Mouse (Mus musculus) splenic B cell, adult 2 months (primary cell): Measurements from ENCODE around the gene Nop56.

Source experiments
- DNase-seq: peaks from one replicate; pipeline ENCODE4 v3.0.0-alpha.2; 2011; ENCODE audit warnings: low read depth, low spot score
- H3K27me3 ChIP-seq: 2 replicates; pipeline ENCODE4 v1.6.1; 2012; ENCODE audit warnings: mild to moderate bottlenecking, low read length, moderate library complexity, mixed read lengths; ENCODE audit not compliant: control insufficient read depth, poor library complexity, insufficient read depth, severe bottlenecking
- H3K36me3 ChIP-seq: 2 replicates; pipeline ENCODE4 v1.6.1; 2012; ENCODE audit warnings: mild to moderate bottlenecking, low read length, moderate library complexity, mixed read lengths; ENCODE audit not compliant: control insufficient read depth, poor library complexity, insufficient read depth, severe bottlenecking

The Nop56 gene

DNA sequence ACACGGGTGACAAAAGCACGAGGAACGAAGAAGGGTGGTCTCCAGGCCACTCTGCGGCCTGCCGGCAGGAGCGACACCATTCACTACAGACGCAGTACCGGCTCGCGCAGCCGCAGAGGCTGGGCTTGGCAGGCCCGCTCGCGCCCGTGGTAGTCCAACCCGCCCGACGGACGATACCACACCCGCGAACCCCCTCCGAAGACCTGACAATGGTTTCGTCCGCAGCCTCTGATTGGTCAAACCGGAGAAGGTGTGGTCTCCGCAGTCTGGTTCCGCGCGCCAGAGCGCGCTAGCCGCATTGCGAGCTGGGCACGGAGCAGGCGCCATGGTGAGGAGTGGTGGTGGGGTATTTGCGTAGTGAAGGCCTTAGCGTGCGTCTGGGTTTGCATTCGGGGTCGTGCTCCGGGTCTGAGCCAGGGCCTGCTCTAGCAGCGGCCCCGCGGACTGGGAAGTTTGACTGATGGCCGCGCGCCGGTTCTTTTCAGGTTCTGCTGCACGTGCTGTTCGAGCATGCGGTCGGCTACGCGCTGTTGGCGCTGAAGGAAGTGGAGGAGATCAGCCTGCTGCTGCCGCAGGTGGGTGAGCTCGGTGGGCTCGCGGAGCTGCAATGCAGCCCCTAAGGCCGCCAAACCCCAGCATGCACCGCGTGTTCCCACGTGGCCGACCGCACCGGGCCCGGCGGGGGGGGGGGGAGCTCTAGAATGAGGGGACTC, at the start of gene Nop56:
TSS of gene Nop56 (plus strand) at position 282 of the 713 bp plus-strand sequence.
- peaks cover 25% of the 10 kb centered on the region for H3K36me3 ChIP-seq
- H3K27me3 ChIP-seq = no peaks in the 10 kb centered on the region
- peak; percentile 99 for DNase-seq

GRCm38 (mm10) chr2:130246912-130247311, 27.3 kb upstream of the Nop56 start:
- Histone ChIP-seq H3K36me3 (no peaks in the 10 kb centered on the region), H3K27me3 (no peaks in the 10 kb centered on the region)
- peak; percentile 55 for DNase-seq

- H3K27me3 ChIP-seq = no peaks in the 10 kb centered on the region
- DNase-seq = no peak
- H3K36me3 ChIP-seq = no peaks in the 10 kb centered on the region
Measured at GRCm38 (mm10) chr2:130248226-130248625, 26.0 kb upstream of the Nop56 start.

- H3K27me3 ChIP-seq = no peaks in the 10 kb centered on the region
Measured at GRCm38 (mm10) chr2:130256762-130257161, 17.5 kb upstream of the Nop56 start.

DNA sequence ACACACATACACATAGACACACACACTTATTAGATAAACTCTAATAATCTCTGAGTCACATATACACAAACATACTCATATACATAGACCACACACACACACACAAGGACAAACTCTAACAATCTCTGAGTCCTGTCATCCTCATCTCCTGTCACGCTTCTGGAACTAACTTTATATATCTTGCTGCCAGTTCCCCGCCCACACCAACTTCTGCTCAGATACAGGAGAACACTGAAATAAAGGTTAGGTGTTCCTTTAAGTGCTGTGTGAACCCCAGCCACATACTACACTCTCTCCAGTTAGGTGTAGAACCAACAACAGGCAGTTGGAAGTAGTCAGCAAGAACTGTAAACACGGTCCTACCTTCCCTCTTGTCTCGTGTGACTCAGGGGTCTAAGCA, 13.4 kb upstream of the Nop56 start:
- Histone ChIP-seq H3K36me3 (no peaks in the 10 kb centered on the region), H3K27me3 (no peaks in the 10 kb centered on the region)
- no peak for DNase-seq

More at GRCm38 (mm10) chr2:130256762-130257161, 17.5 kb upstream of the Nop56 start:
- no peaks in the 10 kb centered on the region for H3K36me3 ChIP-seq
- DNase-seq = no peak

DNA sequence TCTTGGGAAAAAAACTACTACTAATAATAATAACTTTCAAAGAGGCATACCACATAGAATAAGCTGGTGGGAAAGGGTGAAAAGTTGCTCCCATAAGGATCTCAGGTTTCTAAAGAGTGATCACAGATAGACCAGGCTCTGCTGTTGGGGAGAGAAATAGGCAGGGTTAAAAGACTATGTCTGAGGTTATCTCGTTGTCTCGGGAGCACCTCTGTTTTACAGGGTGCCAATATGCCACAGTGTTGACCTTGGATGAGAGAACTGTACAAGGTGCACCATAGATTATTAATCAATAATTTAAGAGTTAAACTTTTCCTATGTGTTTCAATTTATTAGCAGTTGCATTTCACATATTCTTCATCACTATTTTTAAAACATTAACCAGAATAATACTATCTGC, 12.3 kb upstream of the Nop56 start:
- Histone ChIP-seq H3K27me3 (no peaks in the 10 kb centered on the region), H3K36me3 (no peaks in the 10 kb centered on the region)
- no peak for DNase-seq

- DNase-seq = no peak
- H3K36me3 ChIP-seq = no peaks in the 10 kb centered on the region
- no peaks in the 10 kb centered on the region for H3K27me3 ChIP-seq
Measured at GRCm38 (mm10) chr2:130262398-130262797, 11.8 kb upstream of the Nop56 start.

DNA sequence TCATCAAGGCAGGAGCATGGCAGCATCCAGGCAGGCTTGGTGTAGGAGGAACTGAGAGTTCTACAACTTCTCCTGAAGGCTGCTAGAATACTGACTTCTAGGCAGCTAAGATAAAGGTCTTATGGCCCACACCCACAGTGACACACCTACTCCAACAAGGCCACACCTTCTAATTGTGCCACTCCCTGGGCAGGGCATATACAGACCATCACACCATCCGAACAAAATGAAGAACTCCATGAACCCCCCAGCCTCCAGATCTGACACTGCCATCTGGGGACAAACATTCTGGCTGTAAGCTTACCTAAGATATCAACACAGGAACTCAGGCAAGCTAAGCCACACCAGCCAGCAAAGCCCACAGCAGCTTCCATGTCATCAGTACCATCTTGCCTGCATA, 8.7 kb upstream of the Nop56 start:
- no peak for DNase-seq
- Histone ChIP-seq H3K27me3 (no peaks in the 10 kb centered on the region), H3K36me3 (no peaks in the 10 kb centered on the region)

- Histone ChIP-seq H3K27me3 (no peaks in the 10 kb centered on the region), H3K36me3 (no peaks in the 10 kb centered on the region)
- no peak for DNase-seq
Measured at GRCm38 (mm10) chr2:130268074-130268473, 6.2 kb upstream of the Nop56 start.

DNA sequence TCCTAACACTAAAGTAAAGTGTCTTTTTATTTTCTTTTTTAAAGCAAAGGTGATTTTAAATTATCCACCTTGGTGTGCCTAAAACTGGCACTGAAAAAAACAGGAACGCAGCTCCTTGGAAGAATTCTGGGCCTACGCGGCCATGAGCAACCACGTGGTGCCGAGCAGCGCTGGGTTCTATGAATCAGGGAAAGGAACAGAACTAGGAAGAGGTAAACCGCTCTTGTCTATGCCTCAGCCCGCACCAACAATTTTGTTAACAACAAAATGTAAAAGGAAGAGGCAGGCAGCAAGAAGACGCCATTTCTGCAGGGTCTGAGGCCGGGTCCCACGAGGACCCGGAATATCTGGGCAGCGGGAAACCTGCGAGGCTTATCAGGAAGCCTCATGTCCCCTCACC, 498 bp upstream of the Nop56 start:
- DNase-seq = no peak
- Histone ChIP-seq H3K27me3 (no peaks in the 10 kb centered on the region), H3K36me3 (peaks cover 24% of the 10 kb centered on the region)

DNA sequence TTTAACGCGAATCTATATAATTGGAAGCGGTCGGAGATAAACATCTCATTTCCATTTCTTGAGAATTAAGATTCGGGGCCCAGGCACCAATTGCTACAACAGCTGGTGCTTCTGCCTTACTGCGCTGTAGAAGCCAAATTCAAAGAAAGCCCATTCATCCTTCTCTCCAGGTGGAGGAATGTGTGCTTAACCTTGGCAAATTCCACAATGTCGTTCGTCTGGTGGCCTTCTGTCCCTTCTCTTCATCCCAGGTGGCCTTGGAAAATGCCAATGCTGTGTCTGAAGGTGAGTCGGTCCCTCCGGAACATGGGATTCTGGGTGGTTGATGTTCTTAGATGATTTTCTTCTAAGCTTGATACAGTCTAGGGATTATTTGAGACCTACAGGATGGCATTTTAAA, 632 bp downstream of the Nop56 start:
- no peaks in the 10 kb centered on the region for H3K27me3 ChIP-seq
- H3K36me3 ChIP-seq = peaks cover 28% of the 10 kb centered on the region
- no peak for DNase-seq

- H3K36me3 ChIP-seq = peaks cover 28% of the 10 kb centered on the region
- H3K27me3 ChIP-seq = no peaks in the 10 kb centered on the region
- peak; percentile 76 for DNase-seq
Measured at GRCm38 (mm10) chr2:130275649-130276048, 1.4 kb downstream of the Nop56 start.

GRCm38 (mm10) chr2:130279600-130280091, 5.4 kb downstream of the Nop56 start:
- Histone ChIP-seq H3K36me3 (peaks cover 30% of the 10 kb centered on the region), H3K27me3 (no peaks in the 10 kb centered on the region)
- no peak for DNase-seq

GRCm38 (mm10) chr2:130280224-130280623, 6.0 kb downstream of the Nop56 start:
- Histone ChIP-seq H3K27me3 (no peaks in the 10 kb centered on the region), H3K36me3 (peaks cover 30% of the 10 kb centered on the region)
- no peak for DNase-seq

- H3K36me3 ChIP-seq = peaks cover 26% of the 10 kb centered on the region
- no peak for DNase-seq
- no peaks in the 10 kb centered on the region for H3K27me3 ChIP-seq
Measured at GRCm38 (mm10) chr2:130280818-130281217, 6.6 kb downstream of the Nop56 start.
